Mouse (Mus musculus): ENCODE measurements around the gene Dhx58. TPM values are rescaled to one million over a fixed set of nuclear protein-coding genes. Genes with fewer than 3 reads are reported as not detected.
A peak's percentile ranks its signal among the peaks of the same experiment; 100 is the strongest.

Dhx58 gene
- polyA plus RNA-seq, 1 experiment from 2014 or later = 2.8 TPM

DNA sequence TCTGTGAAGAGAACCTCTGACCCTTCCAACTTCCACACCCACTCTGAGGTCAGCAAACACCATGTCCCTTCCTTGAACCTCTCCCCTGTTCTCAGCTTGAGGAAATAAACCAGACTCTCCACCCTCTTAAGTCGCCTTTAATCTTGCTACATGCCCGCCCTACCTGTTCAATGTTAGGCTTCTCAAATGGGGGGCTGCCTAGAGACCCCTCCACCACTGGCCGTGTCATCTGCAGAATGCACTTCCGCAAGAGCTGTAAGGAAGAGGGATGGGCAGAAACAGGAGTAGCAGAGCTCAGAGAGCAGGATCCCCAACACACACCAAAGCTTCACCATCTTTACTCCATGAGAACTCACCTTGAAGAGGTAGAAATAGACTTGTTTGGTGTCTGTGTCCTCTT lies 6.9 kb upstream of the Dhx58 start:
- 88% methylated on average over 4 of the region's 4 CpGs for WGBS
- peak overlapping the region; percentile 78 for H3K4me2 ChIP-seq
- peaks cover 37% of the 10 kb centered on the region for H3K4me1 ChIP-seq
- no peak overlapping the region for H3K27ac ChIP-seq
- no peaks in the 10 kb centered on the region for H3K9me3 ChIP-seq (replicated peaks)
- H3K27me3 ChIP-seq = no peaks in the 10 kb centered on the region
- H3K4me3 ChIP-seq (replicated peaks) = peak overlapping the region; percentile 89; the same call in 1 of the 2 replicates
- H3K36me3 ChIP-seq = peaks cover 63% of the 10 kb centered on the region
- ATAC-seq (replicated peaks; ENCODE audit: low FRiP score) = no peak
- H3K9ac ChIP-seq = peak overlapping the region; percentile 97; the same call in 1 of the 2 replicates

- no peak for ATAC-seq (replicated peaks; ENCODE audit: low FRiP score)
- no peak overlapping the region for H3K27ac ChIP-seq
- H3K4me3 ChIP-seq (replicated peaks) = no peak overlapping the region
- no peak overlapping the region for H3K9ac ChIP-seq
- peaks cover 37% of the 10 kb centered on the region for H3K4me1 ChIP-seq
- H3K9me3 ChIP-seq (replicated peaks) = no peaks in the 10 kb centered on the region
- 84% methylated on average over 15 of the region's 15 CpGs for WGBS
- no peak overlapping the region for H3K4me2 ChIP-seq
- H3K27me3 ChIP-seq = no peaks in the 10 kb centered on the region
- H3K36me3 ChIP-seq = peaks cover 63% of the 10 kb centered on the region
Measured at GRCm38 (mm10) chr11:100710528-100710927, 6.5 kb upstream of the Dhx58 start.

GRCm38 (mm10) chr11:100709201-100709810 lies 5.2 kb upstream of the Dhx58 start:
- H3K4me1 ChIP-seq = peaks cover 34% of the 10 kb centered on the region
- H3K4me2 ChIP-seq = no peak overlapping the region
- H3K9ac ChIP-seq = no peak overlapping the region
- no peak for ATAC-seq (replicated peaks; ENCODE audit: low FRiP score)
- 93% methylated on average over 9 of the region's 9 CpGs for WGBS
- no peak overlapping the region for H3K4me3 ChIP-seq (replicated peaks)
- peaks cover 66% of the 10 kb centered on the region for H3K36me3 ChIP-seq
- H3K9me3 ChIP-seq (replicated peaks) = no peaks in the 10 kb centered on the region
- no peaks in the 10 kb centered on the region for H3K27me3 ChIP-seq
- no peak overlapping the region for H3K27ac ChIP-seq

GRCm38 (mm10) chr11:100705095-100705747 lies 1.1 kb upstream of the Dhx58 start:
- no peak overlapping the region for H3K27ac ChIP-seq
- WGBS = 93% methylated on average over 23 of the region's 23 CpGs
- no peaks in the 10 kb centered on the region for H3K27me3 ChIP-seq
- no peak for ATAC-seq (replicated peaks; ENCODE audit: low FRiP score)
- H3K4me3 ChIP-seq (replicated peaks) = no peak overlapping the region
- no peak overlapping the region for H3K4me2 ChIP-seq
- no peak overlapping the region for H3K9ac ChIP-seq
- H3K36me3 ChIP-seq = peaks cover 59% of the 10 kb centered on the region
- no peaks in the 10 kb centered on the region for H3K9me3 ChIP-seq (replicated peaks)
- peaks cover 15% of the 10 kb centered on the region for H3K4me1 ChIP-seq

GRCm38 (mm10) chr11:100703366-100703765 lies 705 bp downstream of the Dhx58 start:
- Histone ChIP-seq H3K36me3 (peaks cover 41% of the 10 kb centered on the region), H3K4me1 (peaks cover 15% of the 10 kb centered on the region), H3K27ac (no peak overlapping the region), H3K9me3 (replicated peaks) (no peaks in the 10 kb centered on the region), H3K4me2 (no peak overlapping the region), H3K9ac (no peak overlapping the region), H3K27me3 (no peaks in the 10 kb centered on the region), H3K4me3 (replicated peaks) (no peak overlapping the region)
- no peak for ATAC-seq (replicated peaks; ENCODE audit: low FRiP score)
- WGBS = 66% methylated on average over 11 of the region's 11 CpGs

DNA sequence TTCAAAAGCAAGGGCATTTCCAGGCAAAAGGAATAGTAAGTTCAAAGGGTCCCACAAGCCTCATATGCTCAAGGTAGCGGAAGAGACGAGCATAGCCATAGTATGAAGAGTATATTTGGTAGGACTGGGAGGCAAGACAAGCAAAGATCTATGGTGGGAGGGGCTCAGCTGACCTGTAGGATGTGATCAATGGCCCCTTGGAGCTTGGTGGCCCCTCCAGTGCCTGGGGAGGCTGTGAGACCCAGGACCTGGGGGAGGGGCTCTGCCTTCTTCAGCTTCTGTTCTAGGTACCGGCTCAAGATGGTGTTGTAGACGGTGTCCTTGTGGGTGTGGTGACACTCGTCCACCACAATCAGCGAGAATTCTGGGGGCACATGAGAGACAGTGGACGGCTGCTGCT lies 1.2 kb downstream of the Dhx58 start:
- H3K9ac ChIP-seq = no peak overlapping the region
- H3K27me3 ChIP-seq = no peaks in the 10 kb centered on the region
- peaks cover 15% of the 10 kb centered on the region for H3K4me1 ChIP-seq
- no peak for ATAC-seq (replicated peaks; ENCODE audit: low FRiP score)
- peak overlapping the region; percentile 17 for H3K4me3 ChIP-seq (replicated peaks)
- peak overlapping the region; percentile 47 for H3K4me2 ChIP-seq
- 43% methylated on average over 7 of the region's 7 CpGs for WGBS
- no peaks in the 10 kb centered on the region for H3K9me3 ChIP-seq (replicated peaks)
- H3K36me3 ChIP-seq = peaks cover 36% of the 10 kb centered on the region
- H3K27ac ChIP-seq = no peak overlapping the region

GRCm38 (mm10) chr11:100702081-100702851 lies 1.8 kb downstream of the Dhx58 start:
- H3K27ac ChIP-seq = no peak overlapping the region
- H3K27me3 ChIP-seq = no peaks in the 10 kb centered on the region
- no peaks in the 10 kb centered on the region for H3K9me3 ChIP-seq (replicated peaks)
- peaks cover 15% of the 10 kb centered on the region for H3K4me1 ChIP-seq
- peak overlapping the region; percentile 17 for H3K4me3 ChIP-seq (replicated peaks)
- ATAC-seq (replicated peaks; ENCODE audit: low FRiP score) = peak; percentile 33; the same call in 1 of the 2 replicates
- peak overlapping the region; percentile 47 for H3K4me2 ChIP-seq
- 41% methylated on average over 19 of the region's 19 CpGs for WGBS
- no peak overlapping the region for H3K9ac ChIP-seq
- H3K36me3 ChIP-seq = peaks cover 30% of the 10 kb centered on the region

GRCm38 (mm10) chr11:100701301-100701700 lies 2.8 kb downstream of the Dhx58 start:
- no peak for ATAC-seq (replicated peaks; ENCODE audit: low FRiP score)
- no peak overlapping the region for H3K27ac ChIP-seq

DNA sequence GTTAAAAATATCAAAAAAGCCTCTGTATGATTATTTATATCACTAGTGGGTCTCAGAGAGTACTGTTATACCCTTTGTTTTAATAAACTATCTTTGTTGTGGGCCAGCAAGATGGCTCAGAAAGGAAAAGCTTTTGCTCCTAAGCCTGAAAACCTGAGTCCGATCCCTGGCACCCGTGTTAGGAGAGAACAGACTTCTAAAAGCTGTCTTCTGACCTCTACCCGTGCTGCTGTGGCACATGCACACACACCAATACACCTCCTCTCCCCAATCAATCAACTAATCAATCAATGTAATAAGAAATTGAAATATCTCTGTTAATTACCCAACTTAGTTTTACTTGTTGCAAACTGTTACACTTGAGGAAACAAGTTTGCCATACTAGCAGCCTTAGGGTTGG lies 3.4 kb downstream of the Dhx58 start:
- WGBS = 74% methylated on average over 3 of the region's 3 CpGs
- peak overlapping the region; percentile 54 for H3K4me2 ChIP-seq
- H3K4me3 ChIP-seq (replicated peaks) = no peak overlapping the region

More at GRCm38 (mm10) chr11:100701301-100701700, 2.8 kb downstream of the Dhx58 start:
- H3K9ac ChIP-seq = no peak overlapping the region
- peaks cover 15% of the 10 kb centered on the region for H3K4me1 ChIP-seq
- H3K4me3 ChIP-seq (replicated peaks) = peak overlapping the region; percentile 31
- H3K4me2 ChIP-seq = peak overlapping the region; percentile 54
- H3K36me3 ChIP-seq = peaks cover 20% of the 10 kb centered on the region
- 4% methylated on average over 14 of the region's 14 CpGs for WGBS
- H3K27me3 ChIP-seq = no peaks in the 10 kb centered on the region
- H3K9me3 ChIP-seq (replicated peaks) = no peaks in the 10 kb centered on the region

GRCm38 (mm10) chr11:100697921-100698320 lies 6.2 kb downstream of the Dhx58 start:
- peaks cover 10% of the 10 kb centered on the region; the same call in 1 of the 2 replicates for H3K27me3 ChIP-seq
- H3K36me3 ChIP-seq = no peaks in the 10 kb centered on the region
- no peak overlapping the region for H3K27ac ChIP-seq
- no peak overlapping the region for H3K9ac ChIP-seq
- H3K4me2 ChIP-seq = no peak overlapping the region
- WGBS = 75% methylated on average over 7 of the region's 7 CpGs
- ATAC-seq (replicated peaks; ENCODE audit: low FRiP score) = no peak
- no peaks in the 10 kb centered on the region for H3K9me3 ChIP-seq (replicated peaks)
- H3K4me1 ChIP-seq = peaks cover 17% of the 10 kb centered on the region
- no peak overlapping the region for H3K4me3 ChIP-seq (replicated peaks)

More for the DNA sequence above, 3.4 kb downstream of the Dhx58 start:
- Histone ChIP-seq H3K36me3 (peaks cover 14% of the 10 kb centered on the region), H3K4me1 (peaks cover 15% of the 10 kb centered on the region), H3K9me3 (replicated peaks) (no peaks in the 10 kb centered on the region), H3K27ac (no peak overlapping the region), H3K27me3 (no peaks in the 10 kb centered on the region), H3K9ac (no peak overlapping the region)
- no peak for ATAC-seq (replicated peaks; ENCODE audit: low FRiP score)

- H3K9ac ChIP-seq = no peak overlapping the region
- H3K9me3 ChIP-seq (replicated peaks) = no peaks in the 10 kb centered on the region
- no peak overlapping the region for H3K4me2 ChIP-seq
- peaks cover 37% of the 10 kb centered on the region for H3K27me3 ChIP-seq
- WGBS = 35% methylated on average over 5 of the region's 5 CpGs
- ATAC-seq (replicated peaks; ENCODE audit: low FRiP score) = no peak
- H3K27ac ChIP-seq = no peak overlapping the region
- no peak overlapping the region for H3K4me3 ChIP-seq (replicated peaks)
- H3K4me1 ChIP-seq = peaks cover 20% of the 10 kb centered on the region
- H3K36me3 ChIP-seq = no peaks in the 10 kb centered on the region
Measured at GRCm38 (mm10) chr11:100694926-100695325, 9.1 kb downstream of the Dhx58 start.

DNA sequence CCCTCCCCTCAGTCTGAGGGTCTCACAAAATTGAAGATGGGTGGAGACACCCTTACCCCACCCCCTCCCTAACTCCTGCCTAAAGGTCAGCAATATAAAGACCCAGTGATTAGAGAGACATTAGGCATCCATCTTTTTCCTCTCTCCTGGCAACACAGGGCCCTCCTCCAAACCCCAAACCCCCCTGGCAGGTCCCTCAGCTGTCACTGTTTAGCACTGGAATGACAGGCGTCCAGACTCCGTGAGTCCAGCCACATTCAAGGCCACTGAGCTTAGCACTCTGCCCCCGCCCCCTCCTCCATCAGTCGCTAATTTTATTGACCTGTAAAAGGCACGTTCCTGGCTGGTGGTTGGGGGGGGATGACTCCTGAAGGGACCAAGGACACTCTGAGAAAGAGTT lies 10.9 kb downstream of the Dhx58 start:
- WGBS = 15% methylated on average over 5 of the region's 5 CpGs
- H3K9ac ChIP-seq = no peak overlapping the region
- no peak overlapping the region for H3K4me2 ChIP-seq
- no peak overlapping the region for H3K4me3 ChIP-seq (replicated peaks)
- no peak overlapping the region for H3K27ac ChIP-seq
- H3K4me1 ChIP-seq = peaks cover 20% of the 10 kb centered on the region
- H3K9me3 ChIP-seq (replicated peaks) = no peaks in the 10 kb centered on the region
- no peaks in the 10 kb centered on the region for H3K36me3 ChIP-seq
- peaks cover 37% of the 10 kb centered on the region for H3K27me3 ChIP-seq
- ATAC-seq (replicated peaks; ENCODE audit: low FRiP score) = no peak

Measured in kidney, embryonic 15.5 days (tissue).